Mouse (Mus musculus) CH12.LX (cell line): Measurements from ENCODE around the gene Gm12216. TPM values are rescaled to one million over a fixed set of nuclear protein-coding genes. Genes with fewer than 3 reads are reported as not detected.

ENCODE experiments used
- DNase-seq: peaks from one replicate; pipeline ENCODE4 v3.0.0-alpha.2; 2013; ENCODE audit errors: extremely low read depth
- H3K27ac ChIP-seq: 2 replicates; pipeline ENCODE4 v1.5.1; 2012; ENCODE audit warnings: low read depth, mild to moderate bottlenecking, control low read depth, moderate library complexity; ENCODE audit not compliant: insufficient read depth
- H3K27me3 ChIP-seq: replicated peaks from 2 replicates; pipeline ENCODE3; 2012; ENCODE audit warnings: inconsistent platforms
- H3K36me3 ChIP-seq, 2 experiments: replicated peaks in 1 of 2; 2 replicates each; pipeline versions ENCODE3 to v1.6.1; 2012; ENCODE audit warnings: inconsistent platforms in 1 of 2, low read length in 1 of 2, mild to moderate bottlenecking in 1 of 2, mixed read lengths in 1 of 2, moderate library complexity in 1 of 2; ENCODE audit not compliant: control insufficient read depth in 1 of 2, insufficient read depth in 1 of 2
- H3K4me1 ChIP-seq, 2 experiments: 2 replicates each; pipeline ENCODE4 v1.6.1; 2012; ENCODE audit warnings: inconsistent platforms in 1 of 2, moderate library complexity in 1 of 2; ENCODE audit not compliant: insufficient read depth in 2 of 2, control insufficient read depth in 1 of 2
- H3K4me2 ChIP-seq: 2 replicates; pipeline ENCODE4 v1.6.1; 2012; ENCODE audit warnings: low read depth, mild to moderate bottlenecking, control low read depth; ENCODE audit not compliant: poor library complexity, insufficient read depth, severe bottlenecking
- H3K4me3 ChIP-seq, 3 experiments: fragments of 150-350 bp in 1 of 3; sonication (generic) in 1 of 3; replicated peaks in 1 of 3; 2 replicates each; pipeline versions ENCODE3 to v1.5.1; 2011 to 2012; ENCODE audit warnings: low read depth in 2 of 3, low read length in 2 of 3, mild to moderate bottlenecking in 2 of 3, moderate library complexity in 2 of 3, control low read depth in 1 of 3, improper control_type of control experiment in 1 of 3, inconsistent platforms in 1 of 3, mixed read lengths in 1 of 3; ENCODE audit not compliant: poor library complexity in 1 of 3
- H3K79me2 ChIP-seq: replicated peaks from 2 replicates; pipeline ENCODE4 v1.6.1; 2012; ENCODE audit warnings: mild to moderate bottlenecking, moderate library complexity; ENCODE audit not compliant: control insufficient read depth, poor library complexity, insufficient read depth, severe bottlenecking; ENCODE audit errors: extremely low read depth
- H3K9ac ChIP-seq: 2 replicates; pipeline ENCODE4 v1.6.1; 2012; ENCODE audit warnings: low read depth, mild to moderate bottlenecking, control low read depth, moderate library complexity; ENCODE audit not compliant: insufficient read depth
- H3K9me3 ChIP-seq: replicated peaks from 2 replicates; pipeline ENCODE3; 2012; ENCODE audit warnings: low read length, inconsistent platforms, mixed read lengths
- CTCF ChIP-seq, 2 experiments: IDR thresholded peaks in 1 of 2; conservative IDR thresholded peaks in 1 of 2; 2 replicates each; pipeline ENCODE4 v1.5.1; 2011 to 2012; ENCODE audit warnings: low read depth in 2 of 2, low read length in 2 of 2, improper control_type of control experiment in 1 of 2, inconsistent platforms in 1 of 2, mild to moderate bottlenecking in 1 of 2, moderate library complexity in 1 of 2
- ELF1 ChIP-seq: IDR thresholded peaks from 2 replicates; pipeline ENCODE4 v1.6.1; 2014; ENCODE audit warnings: low read depth, mild to moderate bottlenecking, inconsistent platforms, low read length, improper control_type of control experiment
- ETS1 ChIP-seq: conservative IDR thresholded peaks from 2 replicates; pipeline ENCODE4 v1.6.1; 2012; ENCODE audit warnings: low read depth, mild to moderate bottlenecking, inconsistent platforms, low read length, improper control_type of control experiment, moderate library complexity
- GABPA ChIP-seq: IDR thresholded peaks from 2 replicates; pipeline ENCODE4 v1.6.1; 2012; ENCODE audit warnings: low read depth, low read length, improper control_type of control experiment, inconsistent platforms; ENCODE audit not compliant: insufficient replicate concordance
- JUN ChIP-seq: IDR thresholded peaks from 2 replicates; pipeline ENCODE4 v1.6.1; 2011; ENCODE audit warnings: low read depth, mild to moderate bottlenecking, low read length, improper control_type of control experiment, moderate library complexity; ENCODE audit not compliant: insufficient read depth
- MAFK ChIP-seq: IDR thresholded peaks from 2 replicates; pipeline ENCODE4 v1.6.1; 2011; ENCODE audit warnings: low read length, improper control_type of control experiment; ENCODE audit not compliant: insufficient replicate concordance
- MAZ ChIP-seq: IDR thresholded peaks from 2 replicates; pipeline ENCODE4 v1.6.1; 2012; ENCODE audit warnings: low read depth, mild to moderate bottlenecking, inconsistent platforms, low read length, improper control_type of control experiment, moderate library complexity
- MEF2A ChIP-seq: IDR thresholded peaks from 2 replicates; pipeline ENCODE4 v1.6.1; 2014; ENCODE audit warnings: low read depth, mild to moderate bottlenecking, inconsistent platforms, low read length, improper control_type of control experiment, borderline replicate concordance
- MXI1 ChIP-seq: IDR thresholded peaks from 2 replicates; pipeline ENCODE4 v1.6.1; 2011; ENCODE audit warnings: mild to moderate bottlenecking, low read depth, low read length, improper control_type of control experiment
- NRF1 ChIP-seq: IDR thresholded peaks from 2 replicates; pipeline ENCODE4 v1.6.1; 2014; ENCODE audit warnings: low read depth, mild to moderate bottlenecking, inconsistent platforms, low read length, improper control_type of control experiment, moderate library complexity
- POLR2A ChIP-seq: IDR thresholded peaks from 2 replicates; pipeline ENCODE4 v1.6.1; 2011; ENCODE audit warnings: low read depth, mild to moderate bottlenecking, improper control_type of control experiment, low read length
- POLR2AphosphoS2 ChIP-seq: IDR thresholded peaks from 2 replicates; pipeline ENCODE4 v1.6.1; 2011; ENCODE audit warnings: low read depth, low read length, improper control_type of control experiment
- RCOR1 ChIP-seq: conservative IDR thresholded peaks from 2 replicates; pipeline ENCODE4 v1.6.1; 2012; ENCODE audit warnings: low read depth, mild to moderate bottlenecking, inconsistent platforms, low read length, improper control_type of control experiment
- USF1 ChIP-seq: IDR thresholded peaks from 2 replicates; pipeline ENCODE4 v1.6.1; 2014; ENCODE audit warnings: low read depth, mild to moderate bottlenecking, inconsistent platforms, low read length, improper control_type of control experiment
- USF2 ChIP-seq: conservative IDR thresholded peaks from 2 replicates; pipeline ENCODE4 v1.6.1; 2011; ENCODE audit warnings: low read depth, low read length, improper control_type of control experiment
- ZKSCAN1 ChIP-seq: IDR thresholded peaks from 2 replicates; pipeline ENCODE4 v1.6.1; 2012; ENCODE audit warnings: low read depth, inconsistent platforms, low read length, improper control_type of control experiment, borderline replicate concordance
- ZMIZ1 ChIP-seq: IDR thresholded peaks from 2 replicates; pipeline ENCODE4 v1.6.1; 2012; ENCODE audit warnings: low read depth, mild to moderate bottlenecking, inconsistent platforms, low read length, improper control_type of control experiment
- dilution Hi-C: fragments of 300-500 bp; cut with MboI; formaldehyde crosslinking; loops from 2 replicates; pipeline ENCODE4 v1.14.3; 2020; ENCODE audit warnings: low sequenced_read_pairs; ENCODE audit not compliant: extremely low pct_unique_long_range_greater_than_20kb, extremely low pct_ligation_motif_present
- in situ Hi-C: fragments of 300-500 bp; cut with MboI; formaldehyde crosslinking; loops from 3 replicates; pipeline ENCODE4 v1.14.3; 2019; ENCODE audit warnings: low sequenced_read_pairs, low pct_ligation_motif_present, low pct_unique_long_range_greater_than_20kb, mixed read lengths
- polyA plus RNA-seq: library from polyadenylated mRNA; unstranded; fragments of >175 nt; gene quantifications from 2 replicates; pipeline ENCODE4 v1.2.1, GENCODE M21; 2012; ENCODE audit warnings: low read depth; ENCODE audit not compliant: insufficient read length
- total RNA-seq, 2 experiments: library from RNA; depleted of rRNA; stranded (reverse); fragments of 300-350 nt in 1 of 2; fragments of >200 nt in 1 of 2; gene quantifications; 2 replicates each; pipeline ENCODE4 v1.2.3; 2012 to 2014

Gm12216 gene
- total and polyA plus RNA-seq, 3 experiments: 0.56 to 2.7 (median 0.77) TPM

- Histone ChIP-seq H3K4me2 (no peak overlapping the region), H3K27me3 (no peaks in the 10 kb centered on the region), H3K79me2 (no peaks in the 10 kb centered on the region), H3K4me3 (no peak overlapping the region), H3K9ac (no peak overlapping the region), H3K9me3 (no peaks in the 10 kb centered on the region), H3K27ac (no peak overlapping the region), H3K36me3 (no peaks in the 10 kb centered on the region), H3K4me1 (peaks cover 38 to 67% of the 10 kb centered on the region in 2 experiments)
- dilution Hi-C loops (no loop called here), in situ Hi-C loops (no loop called here)
- TF ChIP-seq ETS1: no peak
- no peak for TF ChIP-seq POLR2A
- TF ChIP-seq MAZ: no peak
- no peak for TF ChIP-seq ZMIZ1
- no peak for TF ChIP-seq MXI1
- no peak for TF ChIP-seq GABPA
- no peak for TF ChIP-seq CTCF (conservative IDR thresholded peaks at IDR 0.05 in 1 of 2, IDR thresholded peaks at IDR 0.05 in 1 of 2; ENCODE audit: low read depth in 2 of 2, low read length in 2 of 2)
- no peak for TF ChIP-seq USF1
- no peak for TF ChIP-seq NRF1
- TF ChIP-seq JUN: no peak
- TF ChIP-seq USF2: no peak
- TF ChIP-seq MEF2A: no peak
- no peak for TF ChIP-seq ELF1
- no peak for TF ChIP-seq POLR2AphosphoS2
- TF ChIP-seq RCOR1: no peak
- DNase-seq: no peak
Observed at GRCm38 (mm10) chr11:53837731-53838130, 21.3 kb downstream of the Gm12216 start.

GRCm38 (mm10) chr11:53835379-53836010 lies 23.6 kb downstream of the Gm12216 start:
- Histone ChIP-seq H3K4me3 (no peak overlapping the region), H3K36me3 (no peaks in the 10 kb centered on the region), H3K9me3 (no peaks in the 10 kb centered on the region), H3K4me2 (no peak overlapping the region), H3K4me1 (peaks cover 28 to 49% of the 10 kb centered on the region in 2 experiments), H3K27me3 (no peaks in the 10 kb centered on the region), H3K79me2 (no peaks in the 10 kb centered on the region), H3K27ac (no peak overlapping the region), H3K9ac (no peak overlapping the region)
- no peak for DNase-seq
- TF ChIP-seq ZKSCAN1 (no peak), MAFK (peak; percentile 94)
- in situ Hi-C loops (no loop called here), dilution Hi-C loops (no loop called here)
